Mouse (Mus musculus): ENCODE data around the gene Ak3. TPM values are rescaled to one million over a fixed set of nuclear protein-coding genes. Genes with fewer than 3 reads are reported as not detected.

Gene Ak3
- polyA plus RNA-seq, 1 experiment = 43.3 TPM

GRCm38 (mm10) chr19:29045956-29046650 lies 1.7 kb downstream of the Ak3 start:
- Histone ChIP-seq H3K4me3 (ENCODE audit: control insufficient read depth, insufficient read depth, low read length) (no peak overlapping the region), H3K27ac (ENCODE audit: control insufficient read depth, insufficient read depth, low read length) (no peak overlapping the region), H3K4me1 (replicated peaks; ENCODE audit: control insufficient read depth, insufficient read depth, low read length) (peaks cover 9% of the 10 kb centered on the region), H3K27me3 (ENCODE audit: control insufficient read depth, insufficient read depth, low read length) (no peaks in the 10 kb centered on the region), H3K36me3 (ENCODE audit: control insufficient read depth, insufficient read depth, low read length) (no peaks in the 10 kb centered on the region)
- WGBS = 65% methylated on average over 15 of the region's 15 CpGs
- DNase-seq = no peak
- no peak for TF ChIP-seq POLR2A (IDR thresholded peaks at IDR 0.05; ENCODE audit: control insufficient read depth, extremely low read depth, insufficient read depth, low read length, poor library complexity)

GRCm38 (mm10) chr19:29045369-29045768 lies 2.4 kb downstream of the Ak3 start:
- Histone ChIP-seq H3K36me3 (ENCODE audit: control insufficient read depth, insufficient read depth, low read length) (no peaks in the 10 kb centered on the region), H3K4me3 (ENCODE audit: control insufficient read depth, insufficient read depth, low read length) (no peak overlapping the region), H3K27me3 (ENCODE audit: control insufficient read depth, insufficient read depth, low read length) (no peaks in the 10 kb centered on the region), H3K4me1 (replicated peaks; ENCODE audit: control insufficient read depth, insufficient read depth, low read length) (peaks cover 9% of the 10 kb centered on the region), H3K27ac (ENCODE audit: control insufficient read depth, insufficient read depth, low read length) (no peak overlapping the region)
- 91% methylated on average over 4 of the region's 4 CpGs for WGBS
- TF ChIP-seq CTCF (IDR thresholded peaks at IDR 0.05; ENCODE audit: borderline replicate concordance, control insufficient read depth, extremely low read depth, insufficient read depth, low read length, poor library complexity) (no peak), POLR2A (IDR thresholded peaks at IDR 0.05; ENCODE audit: control insufficient read depth, extremely low read depth, insufficient read depth, low read length, poor library complexity) (no peak)
- no peak for DNase-seq

- no peak overlapping the region for H3K27ac ChIP-seq (ENCODE audit: control insufficient read depth, insufficient read depth, low read length)
- no peak for DNase-seq
- H3K4me1 ChIP-seq (replicated peaks; ENCODE audit: control insufficient read depth, insufficient read depth, low read length) = peaks cover 9% of the 10 kb centered on the region
- TF ChIP-seq POLR2A (IDR thresholded peaks at IDR 0.05; ENCODE audit: control insufficient read depth, extremely low read depth, insufficient read depth, low read length, poor library complexity) = no peak
- no peaks in the 10 kb centered on the region for H3K36me3 ChIP-seq (ENCODE audit: control insufficient read depth, insufficient read depth, low read length)
- no peak overlapping the region for H3K4me3 ChIP-seq (ENCODE audit: control insufficient read depth, insufficient read depth, low read length)
- 93% methylated on average over 9 of the region's 9 CpGs for WGBS
- H3K27me3 ChIP-seq (ENCODE audit: control insufficient read depth, insufficient read depth, low read length) = no peaks in the 10 kb centered on the region
Measured at GRCm38 (mm10) chr19:29044353-29044768, 3.4 kb downstream of the Ak3 start.

GRCm38 (mm10) chr19:29042647-29043046 lies 5.1 kb downstream of the Ak3 start:
- WGBS = 94% methylated on average over 9 of the region's 9 CpGs
- no peak for DNase-seq
- Histone ChIP-seq H3K36me3 (ENCODE audit: control insufficient read depth, insufficient read depth, low read length) (no peaks in the 10 kb centered on the region), H3K27ac (ENCODE audit: control insufficient read depth, insufficient read depth, low read length) (no peak overlapping the region), H3K4me1 (replicated peaks; ENCODE audit: control insufficient read depth, insufficient read depth, low read length) (peaks cover 3% of the 10 kb centered on the region), H3K27me3 (ENCODE audit: control insufficient read depth, insufficient read depth, low read length) (no peaks in the 10 kb centered on the region), H3K4me3 (ENCODE audit: control insufficient read depth, insufficient read depth, low read length) (no peak overlapping the region)
- TF ChIP-seq CTCF (IDR thresholded peaks at IDR 0.05; ENCODE audit: borderline replicate concordance, control insufficient read depth, extremely low read depth, insufficient read depth, low read length, poor library complexity) (no peak), POLR2A (IDR thresholded peaks at IDR 0.05; ENCODE audit: control insufficient read depth, extremely low read depth, insufficient read depth, low read length, poor library complexity) (no peak)

- WGBS = 92% methylated on average over 6 of the region's 6 CpGs
- Histone ChIP-seq H3K27ac (ENCODE audit: control insufficient read depth, insufficient read depth, low read length) (no peak overlapping the region), H3K27me3 (ENCODE audit: control insufficient read depth, insufficient read depth, low read length) (no peaks in the 10 kb centered on the region), H3K4me3 (ENCODE audit: control insufficient read depth, insufficient read depth, low read length) (no peak overlapping the region), H3K4me1 (replicated peaks; ENCODE audit: control insufficient read depth, insufficient read depth, low read length) (peaks cover 3% of the 10 kb centered on the region), H3K36me3 (ENCODE audit: control insufficient read depth, insufficient read depth, low read length) (no peaks in the 10 kb centered on the region)
- TF ChIP-seq CTCF (IDR thresholded peaks at IDR 0.05; ENCODE audit: borderline replicate concordance, control insufficient read depth, extremely low read depth, insufficient read depth, low read length, poor library complexity) (no peak), POLR2A (IDR thresholded peaks at IDR 0.05; ENCODE audit: control insufficient read depth, extremely low read depth, insufficient read depth, low read length, poor library complexity) (no peak)
- DNase-seq = no peak
Measured at GRCm38 (mm10) chr19:29042143-29042542, 5.6 kb downstream of the Ak3 start.

GRCm38 (mm10) chr19:29040206-29040605 lies 7.6 kb downstream of the Ak3 start:
- Histone ChIP-seq H3K27ac (ENCODE audit: control insufficient read depth, insufficient read depth, low read length) (no peak overlapping the region), H3K36me3 (ENCODE audit: control insufficient read depth, insufficient read depth, low read length) (0 out of 2 replicates have a peak, but pooled peaks cover 4% of the 10 kb centered on the region), H3K4me1 (replicated peaks; ENCODE audit: control insufficient read depth, insufficient read depth, low read length) (no peaks in the 10 kb centered on the region), H3K4me3 (ENCODE audit: control insufficient read depth, insufficient read depth, low read length) (no peak overlapping the region), H3K27me3 (ENCODE audit: control insufficient read depth, insufficient read depth, low read length) (no peaks in the 10 kb centered on the region)
- 97% methylated on average over 4 of the region's 4 CpGs for WGBS
- no peak for DNase-seq
- TF ChIP-seq CTCF (IDR thresholded peaks at IDR 0.05; ENCODE audit: borderline replicate concordance, control insufficient read depth, extremely low read depth, insufficient read depth, low read length, poor library complexity) (no peak), POLR2A (IDR thresholded peaks at IDR 0.05; ENCODE audit: control insufficient read depth, extremely low read depth, insufficient read depth, low read length, poor library complexity) (no peak)

- peaks cover 8% of the 10 kb centered on the region; the same call in 1 of the 2 replicates for H3K36me3 ChIP-seq (ENCODE audit: control insufficient read depth, insufficient read depth, low read length)
- H3K27me3 ChIP-seq (ENCODE audit: control insufficient read depth, insufficient read depth, low read length) = no peaks in the 10 kb centered on the region
- TF ChIP-seq CTCF (IDR thresholded peaks at IDR 0.05; ENCODE audit: borderline replicate concordance, control insufficient read depth, extremely low read depth, insufficient read depth, low read length, poor library complexity) (no peak), POLR2A (IDR thresholded peaks at IDR 0.05; ENCODE audit: control insufficient read depth, extremely low read depth, insufficient read depth, low read length, poor library complexity) (no peak)
- no peak overlapping the region for H3K27ac ChIP-seq (ENCODE audit: control insufficient read depth, insufficient read depth, low read length)
- no peak for DNase-seq
- no peaks in the 10 kb centered on the region for H3K4me1 ChIP-seq (replicated peaks; ENCODE audit: control insufficient read depth, insufficient read depth, low read length)
- H3K4me3 ChIP-seq (ENCODE audit: control insufficient read depth, insufficient read depth, low read length) = no peak overlapping the region
Measured at GRCm38 (mm10) chr19:29039334-29039733, 8.4 kb downstream of the Ak3 start.
